Mouse (Mus musculus) CH12.LX (cell line): Measurements from ENCODE around the gene Creb5. TPM values are rescaled to one million over a fixed set of nuclear protein-coding genes. Genes with fewer than 3 reads are reported as not detected.

Experiments used
- DNase-seq: peaks from one replicate; pipeline ENCODE4 v3.0.0-alpha.2; 2013; ENCODE audit errors: extremely low read depth
- H3K27ac ChIP-seq: 2 replicates; pipeline ENCODE4 v1.5.1; 2012; ENCODE audit warnings: low read depth, mild to moderate bottlenecking, control low read depth, moderate library complexity; ENCODE audit not compliant: insufficient read depth
- H3K27me3 ChIP-seq: replicated peaks from 2 replicates; pipeline ENCODE3; 2012; ENCODE audit warnings: inconsistent platforms
- H3K36me3 ChIP-seq, 2 experiments: replicated peaks in 1 of 2; 2 replicates each; pipeline versions ENCODE3 to v1.6.1; 2012; ENCODE audit warnings: inconsistent platforms in 1 of 2, low read length in 1 of 2, mild to moderate bottlenecking in 1 of 2, mixed read lengths in 1 of 2, moderate library complexity in 1 of 2; ENCODE audit not compliant: control insufficient read depth in 1 of 2, insufficient read depth in 1 of 2
- H3K4me1 ChIP-seq, 2 experiments: 2 replicates each; pipeline ENCODE4 v1.6.1; 2012; ENCODE audit warnings: inconsistent platforms in 1 of 2, moderate library complexity in 1 of 2; ENCODE audit not compliant: insufficient read depth in 2 of 2, control insufficient read depth in 1 of 2
- H3K4me2 ChIP-seq: 2 replicates; pipeline ENCODE4 v1.6.1; 2012; ENCODE audit warnings: low read depth, mild to moderate bottlenecking, control low read depth; ENCODE audit not compliant: poor library complexity, insufficient read depth, severe bottlenecking
- H3K4me3 ChIP-seq, 3 experiments: fragments of 150-350 bp in 1 of 3; sonication (generic) in 1 of 3; replicated peaks in 1 of 3; 2 replicates each; pipeline versions ENCODE3 to v1.5.1; 2011 to 2012; ENCODE audit warnings: low read depth in 2 of 3, low read length in 2 of 3, mild to moderate bottlenecking in 2 of 3, moderate library complexity in 2 of 3, control low read depth in 1 of 3, improper control_type of control experiment in 1 of 3, inconsistent platforms in 1 of 3, mixed read lengths in 1 of 3; ENCODE audit not compliant: poor library complexity in 1 of 3
- H3K79me2 ChIP-seq: replicated peaks from 2 replicates; pipeline ENCODE4 v1.6.1; 2012; ENCODE audit warnings: mild to moderate bottlenecking, moderate library complexity; ENCODE audit not compliant: control insufficient read depth, poor library complexity, insufficient read depth, severe bottlenecking; ENCODE audit errors: extremely low read depth
- H3K9ac ChIP-seq: 2 replicates; pipeline ENCODE4 v1.6.1; 2012; ENCODE audit warnings: low read depth, mild to moderate bottlenecking, control low read depth, moderate library complexity; ENCODE audit not compliant: insufficient read depth
- H3K9me3 ChIP-seq: replicated peaks from 2 replicates; pipeline ENCODE3; 2012; ENCODE audit warnings: low read length, inconsistent platforms, mixed read lengths
- CHD2 ChIP-seq: IDR thresholded peaks from 2 replicates; pipeline ENCODE4 v1.6.1; 2011; ENCODE audit warnings: low read length, improper control_type of control experiment
- CTCF ChIP-seq, 2 experiments: IDR thresholded peaks in 1 of 2; conservative IDR thresholded peaks in 1 of 2; 2 replicates each; pipeline ENCODE4 v1.5.1; 2011 to 2012; ENCODE audit warnings: low read depth in 2 of 2, low read length in 2 of 2, improper control_type of control experiment in 1 of 2, inconsistent platforms in 1 of 2, mild to moderate bottlenecking in 1 of 2, moderate library complexity in 1 of 2
- E2F4 ChIP-seq: IDR thresholded peaks from 2 replicates; pipeline ENCODE4 v1.6.1; 2011; ENCODE audit warnings: low read depth, low read length, improper control_type of control experiment; ENCODE audit not compliant: insufficient replicate concordance
- EP300 ChIP-seq: IDR thresholded peaks from 2 replicates; pipeline ENCODE4 v1.6.1; 2011; ENCODE audit warnings: low read length, improper control_type of control experiment
- ETS1 ChIP-seq: conservative IDR thresholded peaks from 2 replicates; pipeline ENCODE4 v1.6.1; 2012; ENCODE audit warnings: low read depth, mild to moderate bottlenecking, inconsistent platforms, low read length, improper control_type of control experiment, moderate library complexity
- GABPA ChIP-seq: IDR thresholded peaks from 2 replicates; pipeline ENCODE4 v1.6.1; 2012; ENCODE audit warnings: low read depth, low read length, improper control_type of control experiment, inconsistent platforms; ENCODE audit not compliant: insufficient replicate concordance
- HCFC1 ChIP-seq: IDR thresholded peaks from 2 replicates; pipeline ENCODE4 v1.6.1; 2012; ENCODE audit warnings: low read depth, mild to moderate bottlenecking, inconsistent platforms, low read length, improper control_type of control experiment
- IRF4 ChIP-seq: IDR thresholded peaks from 2 replicates; pipeline ENCODE4 v1.6.1; 2014; ENCODE audit warnings: low read depth, mild to moderate bottlenecking, inconsistent platforms, low read length, improper control_type of control experiment
- JUN ChIP-seq: IDR thresholded peaks from 2 replicates; pipeline ENCODE4 v1.6.1; 2011; ENCODE audit warnings: low read depth, mild to moderate bottlenecking, low read length, improper control_type of control experiment, moderate library complexity; ENCODE audit not compliant: insufficient read depth
- JUND ChIP-seq: conservative IDR thresholded peaks from 2 replicates; pipeline ENCODE4 v1.6.1; 2011; ENCODE audit warnings: low read depth, low read length, improper control_type of control experiment
- KAT2A ChIP-seq: IDR thresholded peaks from 2 replicates; pipeline ENCODE4 v1.6.1; 2012; ENCODE audit warnings: low read length, improper control_type of control experiment, inconsistent platforms; ENCODE audit not compliant: insufficient replicate concordance
- MAFK ChIP-seq: IDR thresholded peaks from 2 replicates; pipeline ENCODE4 v1.6.1; 2011; ENCODE audit warnings: low read length, improper control_type of control experiment; ENCODE audit not compliant: insufficient replicate concordance
- MAX ChIP-seq: IDR thresholded peaks from 2 replicates; pipeline ENCODE4 v1.6.1; 2011; ENCODE audit warnings: low read length, improper control_type of control experiment
- MAZ ChIP-seq: IDR thresholded peaks from 2 replicates; pipeline ENCODE4 v1.6.1; 2012; ENCODE audit warnings: low read depth, mild to moderate bottlenecking, inconsistent platforms, low read length, improper control_type of control experiment, moderate library complexity
- MEF2A ChIP-seq: IDR thresholded peaks from 2 replicates; pipeline ENCODE4 v1.6.1; 2014; ENCODE audit warnings: low read depth, mild to moderate bottlenecking, inconsistent platforms, low read length, improper control_type of control experiment, borderline replicate concordance
- MXI1 ChIP-seq: IDR thresholded peaks from 2 replicates; pipeline ENCODE4 v1.6.1; 2011; ENCODE audit warnings: mild to moderate bottlenecking, low read depth, low read length, improper control_type of control experiment
- MYC ChIP-seq: IDR thresholded peaks from 2 replicates; pipeline ENCODE4 v1.6.1; 2011; ENCODE audit warnings: low read depth, mild to moderate bottlenecking, improper control_type of control experiment, low read length
- NELFE ChIP-seq: IDR thresholded peaks from 2 replicates; pipeline ENCODE4 v1.6.1; 2011; ENCODE audit warnings: low read depth, low read length, improper control_type of control experiment
- NRF1 ChIP-seq: IDR thresholded peaks from 2 replicates; pipeline ENCODE4 v1.6.1; 2014; ENCODE audit warnings: low read depth, mild to moderate bottlenecking, inconsistent platforms, low read length, improper control_type of control experiment, moderate library complexity
- PAX5 ChIP-seq: IDR thresholded peaks from 2 replicates; pipeline ENCODE4 v1.6.1; 2012; ENCODE audit warnings: low read length, inconsistent platforms, mixed read lengths
- POLR2A ChIP-seq: IDR thresholded peaks from 2 replicates; pipeline ENCODE4 v1.6.1; 2011; ENCODE audit warnings: low read depth, mild to moderate bottlenecking, improper control_type of control experiment, low read length
- POLR2AphosphoS2 ChIP-seq: IDR thresholded peaks from 2 replicates; pipeline ENCODE4 v1.6.1; 2011; ENCODE audit warnings: low read depth, low read length, improper control_type of control experiment
- RAD21 ChIP-seq: IDR thresholded peaks from 2 replicates; pipeline ENCODE4 v1.6.1; 2011; ENCODE audit warnings: low read depth, mild to moderate bottlenecking, low read length, improper control_type of control experiment, moderate library complexity
- RCOR1 ChIP-seq: conservative IDR thresholded peaks from 2 replicates; pipeline ENCODE4 v1.6.1; 2012; ENCODE audit warnings: low read depth, mild to moderate bottlenecking, inconsistent platforms, low read length, improper control_type of control experiment
- SIN3A ChIP-seq: IDR thresholded peaks from 2 replicates; pipeline ENCODE4 v1.6.1; 2012; ENCODE audit warnings: low read length, improper control_type of control experiment, inconsistent platforms
- SMC3 ChIP-seq: IDR thresholded peaks from 2 replicates; pipeline ENCODE4 v1.6.1; 2011; ENCODE audit warnings: low read depth, low read length, improper control_type of control experiment
- TBP ChIP-seq: conservative IDR thresholded peaks from 2 replicates; pipeline ENCODE4 v1.6.1; 2011; ENCODE audit warnings: low read depth, low read length, improper control_type of control experiment
- UBTF ChIP-seq: IDR thresholded peaks from 2 replicates; pipeline ENCODE4 v1.6.1; 2012; ENCODE audit warnings: low read depth, mild to moderate bottlenecking, inconsistent platforms, low read length, improper control_type of control experiment, moderate library complexity
- USF1 ChIP-seq: IDR thresholded peaks from 2 replicates; pipeline ENCODE4 v1.6.1; 2014; ENCODE audit warnings: low read depth, mild to moderate bottlenecking, inconsistent platforms, low read length, improper control_type of control experiment
- USF2 ChIP-seq: conservative IDR thresholded peaks from 2 replicates; pipeline ENCODE4 v1.6.1; 2011; ENCODE audit warnings: low read depth, low read length, improper control_type of control experiment
- ZC3H11A ChIP-seq: IDR thresholded peaks from 2 replicates; pipeline ENCODE4 v1.6.1; 2012; ENCODE audit warnings: low read depth, mild to moderate bottlenecking, inconsistent platforms, low read length, improper control_type of control experiment
- ZKSCAN1 ChIP-seq: IDR thresholded peaks from 2 replicates; pipeline ENCODE4 v1.6.1; 2012; ENCODE audit warnings: low read depth, inconsistent platforms, low read length, improper control_type of control experiment, borderline replicate concordance
- ZMIZ1 ChIP-seq: IDR thresholded peaks from 2 replicates; pipeline ENCODE4 v1.6.1; 2012; ENCODE audit warnings: low read depth, mild to moderate bottlenecking, inconsistent platforms, low read length, improper control_type of control experiment
- dilution Hi-C: fragments of 300-500 bp; cut with MboI; formaldehyde crosslinking; loops from 2 replicates; pipeline ENCODE4 v1.14.3; 2020; ENCODE audit warnings: low sequenced_read_pairs; ENCODE audit not compliant: extremely low pct_unique_long_range_greater_than_20kb, extremely low pct_ligation_motif_present
- in situ Hi-C: fragments of 300-500 bp; cut with MboI; formaldehyde crosslinking; loops from 3 replicates; pipeline ENCODE4 v1.14.3; 2019; ENCODE audit warnings: low sequenced_read_pairs, low pct_ligation_motif_present, low pct_unique_long_range_greater_than_20kb, mixed read lengths
- polyA plus RNA-seq: library from polyadenylated mRNA; unstranded; fragments of >175 nt; gene quantifications from 2 replicates; pipeline ENCODE4 v1.2.1, GENCODE M21; 2012; ENCODE audit warnings: low read depth; ENCODE audit not compliant: insufficient read length
- total RNA-seq, 2 experiments: library from RNA; depleted of rRNA; stranded (reverse); fragments of 300-350 nt in 1 of 2; fragments of >200 nt in 1 of 2; gene quantifications; 2 replicates each; pipeline ENCODE4 v1.2.3; 2012 to 2014

Gene Creb5
- total and polyA plus RNA-seq, 3 experiments = 0.68 to 2.1 (median 0.86) TPM

DNA sequence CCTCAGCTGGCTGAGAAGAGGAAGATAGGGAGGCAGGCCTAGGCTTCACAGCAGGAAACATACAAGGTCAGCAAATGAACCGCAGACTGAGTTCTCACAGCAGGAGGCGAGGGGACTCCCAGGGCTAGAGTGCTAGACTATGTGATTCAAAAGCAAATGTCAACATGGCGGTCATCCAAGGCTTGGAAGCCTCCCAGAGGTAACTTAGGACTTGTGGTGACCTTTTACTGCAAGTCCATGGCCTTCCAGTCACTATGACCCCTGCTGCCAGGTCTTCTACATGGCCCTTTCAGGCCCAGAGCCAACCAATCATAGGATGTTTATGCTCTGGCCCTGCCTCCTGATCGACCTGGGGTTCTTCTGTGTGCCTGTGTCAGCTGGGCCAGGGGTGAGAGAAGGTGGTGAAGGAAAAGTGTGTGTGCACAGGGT, 209.3 kb downstream of the Creb5 start:
- H3K27ac ChIP-seq = no peak overlapping the region
- no peak for DNase-seq
- no peaks in the 10 kb centered on the region for H3K36me3 ChIP-seq
- no peak overlapping the region for H3K4me3 ChIP-seq
- H3K79me2 ChIP-seq = no peaks in the 10 kb centered on the region
- H3K4me2 ChIP-seq = no peak overlapping the region
- H3K9me3 ChIP-seq = peaks cover 7% of the 10 kb centered on the region
- dilution Hi-C loops (no loop called here), in situ Hi-C loops (no loop called here)
- no peaks in the 10 kb centered on the region for H3K27me3 ChIP-seq
- no peak overlapping the region for H3K9ac ChIP-seq
- TF ChIP-seq JUND (no peak), ZKSCAN1 (no peak)
- H3K4me1 ChIP-seq = peaks cover 25 to 59% of the 10 kb centered on the region in 2 experiments

DNA sequence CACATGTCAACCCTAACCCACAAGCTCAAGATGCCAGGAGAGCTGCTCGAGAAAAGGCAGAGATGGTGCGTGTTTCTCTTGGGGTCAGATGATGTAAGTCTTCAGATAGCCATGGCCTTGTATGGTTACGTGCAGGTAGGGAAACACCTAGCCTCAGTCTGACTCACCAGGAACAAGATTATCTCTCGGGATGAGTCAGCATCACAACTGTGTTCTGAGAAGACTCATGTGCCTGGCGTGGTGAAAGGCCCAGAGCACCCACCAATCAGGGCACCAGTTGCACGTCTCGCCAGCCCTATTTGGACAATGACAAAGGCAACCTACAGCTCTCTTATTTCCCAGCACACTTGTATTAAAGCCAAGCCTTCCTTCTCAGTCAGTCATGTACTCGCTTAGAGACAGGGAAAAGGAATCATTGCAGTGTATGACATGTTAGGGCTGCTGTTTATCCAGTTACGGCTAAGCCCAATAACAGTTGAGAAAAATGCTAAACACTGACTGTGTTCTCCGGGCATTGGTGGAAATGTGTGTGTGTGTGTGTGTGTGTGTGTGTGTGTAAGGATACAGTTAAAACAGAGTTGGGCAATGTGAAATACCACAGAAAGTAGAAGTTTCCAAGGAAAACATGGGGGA, 210.9 kb downstream of the Creb5 start:
- dilution Hi-C loops = no loop called here
- no peak overlapping the region for H3K9ac ChIP-seq
- TF ChIP-seq UBTF (no peak), CHD2 (peak; percentile 51; the same call in 1 of the 2 replicates), RCOR1 (no peak; the same call in 1 of the 2 replicates), USF2 (no peak), MEF2A (peak; percentile 93), E2F4 (no peak), USF1 (no peak), GABPA (no peak), HCFC1 (no peak), EP300 (peak; percentile 97), KAT2A (no peak), MAX (peak; percentile 82), ZC3H11A (no peak), NELFE (no peak), IRF4 (peak; percentile 99), MXI1 (peak; percentile 73; the same call in 1 of the 2 replicates), POLR2A (no peak), PAX5 (no peak), MAZ (no peak), ZKSCAN1 (no peak), POLR2AphosphoS2 (no peak), ZMIZ1 (no peak), NRF1 (no peak), SMC3 (no peak), CTCF (conservative IDR thresholded peaks at IDR 0.05 in 1 of 2, IDR thresholded peaks at IDR 0.05 in 1 of 2; ENCODE audit: low read depth in 2 of 2, low read length in 2 of 2) (no peak), MAFK (0 out of 2 replicates have a peak, but pooled peaks have one; percentile 58), ETS1 (peak; percentile 99), TBP (no peak; the same call in 1 of the 2 replicates), JUN (peak; percentile 98), SIN3A (no peak), MYC (peak; percentile 91), RAD21 (no peak)

More for the DNA sequence above, 210.9 kb downstream of the Creb5 start:
- no peaks in the 10 kb centered on the region for H3K79me2 ChIP-seq
- no peaks in the 10 kb centered on the region for H3K36me3 ChIP-seq
- DNase-seq = peak; percentile 93
- H3K27me3 ChIP-seq = no peaks in the 10 kb centered on the region
- peak overlapping the region; percentile 38 for H3K27ac ChIP-seq
- peaks cover 7% of the 10 kb centered on the region for H3K9me3 ChIP-seq
- peak overlapping the region; percentile 29; the same call in 1 of the 2 replicates for H3K4me2 ChIP-seq
- in situ Hi-C loops = no loop called here
- peaks cover 22 to 48% of the 10 kb centered on the region in 2 experiments for H3K4me1 ChIP-seq
- H3K4me3 ChIP-seq = no peak overlapping the region
